Mouse (Mus musculus) brown adipose tissue, adult 24 weeks (tissue): ENCODE measurements around the gene Pde3a. TPM values are rescaled to one million over a fixed set of nuclear protein-coding genes. Genes with fewer than 3 reads are reported as not detected.

Experiments used
- H3K27ac ChIP-seq: fragments of 200-500 bp; replicated peaks from 2 replicates; pipeline ENCODE4 v1.5.1; 2012; ENCODE audit warnings: low read depth, mild to moderate bottlenecking, low read length
- H3K4me1 ChIP-seq: fragments of 200-500 bp; 2 replicates; pipeline ENCODE4 v1.6.1; 2012; ENCODE audit warnings: low read length, mixed read lengths; ENCODE audit not compliant: control insufficient read depth, insufficient read depth, insufficient read length
- H3K4me3 ChIP-seq: fragments of 200-500 bp; 2 replicates; pipeline ENCODE4 v1.5.1; 2012; ENCODE audit warnings: low read depth, mild to moderate bottlenecking, low read length, moderate library complexity; ENCODE audit not compliant: insufficient read depth
- polyA plus RNA-seq: library from polyadenylated mRNA; stranded (reverse); fragments of >200 nt; gene quantifications from 2 replicates; pipeline ENCODE4 v1.2.4, GENCODE M21; 2012; ENCODE audit not compliant: missing spikeins, insufficient read depth, insufficient read length

Pde3a gene
- polyA plus RNA-seq, 1 experiment = 4.0 TPM

- H3K27ac ChIP-seq = no peak overlapping the region
- no peaks in the 10 kb centered on the region for H3K4me1 ChIP-seq
- no peak overlapping the region for H3K4me3 ChIP-seq
These were observed 83.6 kb downstream of the Pde3a start for GRCm38 (mm10) chr6:141332613-141333165.

- H3K4me3 ChIP-seq = no peak overlapping the region
- no peak overlapping the region for H3K27ac ChIP-seq
- no peaks in the 10 kb centered on the region for H3K4me1 ChIP-seq
These were observed 84.2 kb downstream of the Pde3a start for GRCm38 (mm10) chr6:141333245-141333644.

GRCm38 (mm10) chr6:141335878-141336277 is 86.8 kb downstream of the Pde3a start:
- Histone ChIP-seq H3K27ac (no peak overlapping the region), H3K4me3 (no peak overlapping the region), H3K4me1 (no peaks in the 10 kb centered on the region)

- no peak overlapping the region for H3K27ac ChIP-seq
- H3K4me3 ChIP-seq = no peak overlapping the region
- H3K4me1 ChIP-seq = no peaks in the 10 kb centered on the region
These were observed 87.4 kb downstream of the Pde3a start for GRCm38 (mm10) chr6:141336438-141336837.

GRCm38 (mm10) chr6:141337673-141338072 is 88.6 kb downstream of the Pde3a start:
- H3K4me1 ChIP-seq = no peaks in the 10 kb centered on the region
- no peak overlapping the region for H3K27ac ChIP-seq
- H3K4me3 ChIP-seq = no peak overlapping the region

GRCm38 (mm10) chr6:141341385-141341784 is 92.3 kb downstream of the Pde3a start:
- Histone ChIP-seq H3K27ac (no peak overlapping the region), H3K4me3 (no peak overlapping the region), H3K4me1 (no peaks in the 10 kb centered on the region)

GRCm38 (mm10) chr6:141347870-141348269 is 98.8 kb downstream of the Pde3a start:
- no peak overlapping the region for H3K4me3 ChIP-seq
- no peaks in the 10 kb centered on the region for H3K4me1 ChIP-seq
- H3K27ac ChIP-seq = no peak overlapping the region

- Histone ChIP-seq H3K4me3 (no peak overlapping the region), H3K27ac (no peak overlapping the region), H3K4me1 (no peaks in the 10 kb centered on the region)
These were observed 99.5 kb downstream of the Pde3a start for GRCm38 (mm10) chr6:141348542-141348941.

GRCm38 (mm10) chr6:141350261-141350660 is 101.2 kb downstream of the Pde3a start:
- no peak overlapping the region for H3K4me3 ChIP-seq
- H3K27ac ChIP-seq = no peak overlapping the region
- no peaks in the 10 kb centered on the region for H3K4me1 ChIP-seq

GRCm38 (mm10) chr6:141352277-141352676 is 103.2 kb downstream of the Pde3a start:
- no peaks in the 10 kb centered on the region for H3K4me1 ChIP-seq
- no peak overlapping the region for H3K4me3 ChIP-seq
- H3K27ac ChIP-seq = no peak overlapping the region

GRCm38 (mm10) chr6:141363664-141364063 is 114.6 kb downstream of the Pde3a start:
- H3K27ac ChIP-seq = no peak overlapping the region
- H3K4me1 ChIP-seq = no peaks in the 10 kb centered on the region
- H3K4me3 ChIP-seq = no peak overlapping the region

- no peak overlapping the region for H3K4me3 ChIP-seq
- no peaks in the 10 kb centered on the region for H3K4me1 ChIP-seq
- no peak overlapping the region for H3K27ac ChIP-seq
These were observed 118.0 kb downstream of the Pde3a start for GRCm38 (mm10) chr6:141367037-141367436.

GRCm38 (mm10) chr6:141372697-141373096 is 123.6 kb downstream of the Pde3a start:
- no peak overlapping the region for H3K27ac ChIP-seq
- H3K4me1 ChIP-seq = no peaks in the 10 kb centered on the region
- H3K4me3 ChIP-seq = no peak overlapping the region

GRCm38 (mm10) chr6:141374469-141375057 is 125.5 kb downstream of the Pde3a start:
- Histone ChIP-seq H3K27ac (no peak overlapping the region), H3K4me1 (no peaks in the 10 kb centered on the region), H3K4me3 (no peak overlapping the region)

- H3K4me1 ChIP-seq = no peaks in the 10 kb centered on the region
- H3K27ac ChIP-seq = no peak overlapping the region
- H3K4me3 ChIP-seq = no peak overlapping the region
These were observed 126.1 kb downstream of the Pde3a start for GRCm38 (mm10) chr6:141375155-141375554.

- H3K27ac ChIP-seq = no peak overlapping the region
- H3K4me3 ChIP-seq = no peak overlapping the region
- H3K4me1 ChIP-seq = no peaks in the 10 kb centered on the region
These were observed 131.9 kb downstream of the Pde3a start for GRCm38 (mm10) chr6:141380927-141381326.
